Mouse (Mus musculus) bone marrow, adult 2 months (tissue): ENCODE measurements around the gene Gm44973.

ENCODE experiments used
- CTCF ChIP-seq: fragments of 200-500 bp; IDR thresholded peaks from 2 replicates; pipeline ENCODE4 v1.5.1; 2011; ENCODE audit warnings: low read length, control low read depth; ENCODE audit not compliant: control insufficient read depth, insufficient read depth
- POLR2A ChIP-seq: fragments of 200-500 bp; IDR thresholded peaks from 2 replicates; pipeline ENCODE4 v1.6.1; 2011; ENCODE audit warnings: low read depth, mild to moderate bottlenecking, control low read depth, low read length, borderline replicate concordance; ENCODE audit not compliant: control insufficient read depth

GRCm38 (mm10) chr7:5038940-5039339 lies 23.6 kb downstream of the Gm44973 start:
- TF ChIP-seq CTCF (no peak), POLR2A (no peak)
